8 mouse cellular contexts compared by ENCODE assay signal in genomic region chr5:114773211-114773710, GRCm38 (mm10). TPM values are rescaled to one million over a fixed set of nuclear protein-coding genes. Genes with fewer than 3 reads are reported as not detected.
DNase-seq lines count a peak whose midpoint lies in the region; ATAC-seq lines count a peak whose summit lies in the region.

No protein-coding gene starts in this region.

- H3K9me3 ChIP-seq in hindbrain, embryonic 16.5 days (ENCODE audit: control insufficient read depth, low read length) = no peaks in the 10 kb centered on the region

- peak overlapping the region; percentile 83 for H3K9ac ChIP-seq in hindbrain, embryonic 16.5 days (ENCODE audit: low read depth, low read length)

- peaks cover 25% of the 10 kb centered on the region for H3K4me1 ChIP-seq in hindbrain, embryonic 16.5 days (ENCODE audit: control insufficient read depth, insufficient read depth, low read depth, low read length)

- DNase-seq in WW6 (ENCODE audit: low read depth, low spot score) = peak; percentile 84
- DNase-seq in cerebellum, postnatal 4 days (ENCODE audit: low spot score in 2 of 2) = peak; percentile 96 to 97
- peak; percentile 97 for DNase-seq in gastrocnemius, adult 18-20 months (ENCODE audit: low spot score)
- DNase-seq in left cerebral cortex, adult 18-20 months (ENCODE audit: low spot score in 2 of 2) = peak; percentile 97
- DNase-seq in right cerebral cortex, adult 18-20 months = peak; percentile 98
- peak; percentile 93 for DNase-seq in urinary bladder, postnatal 10 days (ENCODE audit: low spot score)

- peaks cover 77% of the 10 kb centered on the region for H3K79me2 ChIP-seq in macrophage (ENCODE audit: inconsistent target)

- peak; percentile 81 for ATAC-seq in hindbrain, embryonic 16.5 days

- peak overlapping the region; percentile 79 for H3K4me2 ChIP-seq in hindbrain, embryonic 16.5 days (ENCODE audit: low read length)

- WGBS in hindbrain, embryonic 16.5 days = 0% methylated on average over 39 of the region's 52 CpGs
- 0% methylated on average over 51 of the region's 52 CpGs for WGBS in macrophage (ENCODE audit: missing documents)

- peak overlapping the region; percentile 89 for H3K4me3 ChIP-seq in hindbrain, embryonic 16.5 days (ENCODE audit: low read length)
- peak overlapping the region; percentile 86; the same call in 1 of the 2 replicates for H3K4me3 ChIP-seq in macrophage (ENCODE audit: inconsistent target)

- H3K27me3 ChIP-seq in hindbrain, embryonic 16.5 days (replicated peaks; ENCODE audit: control insufficient read depth, insufficient read depth, low read length) = no peaks in the 10 kb centered on the region

- peak overlapping the region; percentile 94 for H3K27ac ChIP-seq in hindbrain, embryonic 16.5 days (ENCODE audit: low read depth, low read length)
- peak overlapping the region; percentile 82 for H3K27ac ChIP-seq in macrophage

- no peaks in the 10 kb centered on the region for H3K36me3 ChIP-seq in hindbrain, embryonic 16.5 days (ENCODE audit: control insufficient read depth, insufficient read depth, low read length)
- H3K36me3 ChIP-seq in macrophage (ENCODE audit: inconsistent target) = no peaks in the 10 kb centered on the region

RNA-seq across cellular contexts. Expression of gene Ankrd13a, which starts 1.2 kb away (rescaled TPM):
- 10 to 100 TPM; 16.1 to 17.3 TPM for total RNA-seq in gastrocnemius, adult 18-20 months (2021)
- 11.9 and 27.7 TPM in 2 replicates for polyA plus RNA-seq in hindbrain, embryonic 16.5 days (2015; fragmentation: Nextera tagmentation; extraction: Ambion mirVana)
- 10 to 100 TPM; 31.2 to 33.8 TPM for total RNA-seq in left cerebral cortex, adult 18-20 months (2021)
- total RNA-seq in macrophage (2018; cell fraction: chromatin; rRNA removed) = 100 to 1,000 TPM in 7 of 26 experiments, 10 to 100 TPM in 19; 49.4 to 172 (median 90.9) TPM
- total RNA-seq in macrophage (2018; cell fraction: cytosol; rRNA removed) = 100 to 1,000 TPM; 151 to 275 (median 203) TPM
- 100 to 1,000 TPM in 24 of 26 experiments, 10 to 100 TPM in 2; 77.1 to 174 (median 135) TPM for total RNA-seq in macrophage (2018; cell fraction: nucleus; rRNA removed)
- 144 to 222 TPM (median 173 TPM) in 3 replicates for polyA plus RNA-seq in macrophage (2018)

RNA-seq across cellular contexts. Expression of gene Git2, which starts 2.1 kb away (rescaled TPM):
- total RNA-seq in gastrocnemius, adult 18-20 months (2021) = 10 to 100 TPM; 13.3 to 16.2 TPM
- 40.6 and 50.2 TPM in 2 replicates for polyA plus RNA-seq in hindbrain, embryonic 16.5 days (2015; fragmentation: Nextera tagmentation; extraction: Ambion mirVana)
- total RNA-seq in left cerebral cortex, adult 18-20 months (2021) = 10 to 100 TPM; 39.2 to 49.6 TPM
- 100 to 1,000 TPM; 222 to 774 (median 306) TPM for total RNA-seq in macrophage (2018; cell fraction: chromatin; rRNA removed)
- 10 to 100 TPM; 32.2 to 69.3 (median 50.8) TPM for total RNA-seq in macrophage (2018; cell fraction: cytosol; rRNA removed)
- 100 to 1,000 TPM in 21 of 26 experiments, 10 to 100 TPM in 5; 77.4 to 330 (median 164) TPM for total RNA-seq in macrophage (2018; cell fraction: nucleus; rRNA removed)
- 37.1 to 50.3 TPM (median 46.2 TPM) in 3 replicates for polyA plus RNA-seq in macrophage (2018)

RNA-seq across cellular contexts. Expression of gene 1500011B03Rik, which starts 50.0 kb away (rescaled TPM):
- 1 to 10 TPM; 3.4 to 4.0 TPM for total RNA-seq in gastrocnemius, adult 18-20 months (2021)
- polyA plus RNA-seq in hindbrain, embryonic 16.5 days (2015; fragmentation: Nextera tagmentation; extraction: Ambion mirVana) = 285 and 306 TPM in 2 replicates
- total RNA-seq in left cerebral cortex, adult 18-20 months (2021) = 100 to 1,000 TPM; 160 to 161 TPM
- total RNA-seq in macrophage (2018; cell fraction: chromatin; rRNA removed) = 10 to 100 TPM in 10 of 26 experiments, 1 to 10 TPM in 16; 1.5 to 27.6 (median 5.4) TPM
- 10 to 100 TPM; 13.5 to 40.9 (median 29.4) TPM for total RNA-seq in macrophage (2018; cell fraction: cytosol; rRNA removed)
- total RNA-seq in macrophage (2018; cell fraction: nucleus; rRNA removed) = 10 to 100 TPM in 21 of 26 experiments, 1 to 10 TPM in 5; 5.8 to 46.1 (median 16.3) TPM
- polyA plus RNA-seq in macrophage (2018) = 26.6 to 35.2 TPM (median 29.9 TPM) in 3 replicates

Comparison
In these comparisons a context has a peak if more than half of its experiments do, and no peak if none do; other contexts are left out.
1. Peak in every context shown above with its lines: DNase-seq, ATAC-seq, H3K4me3 ChIP-seq and H3K27ac ChIP-seq.
2. RNA of gene 1500011B03Rik, which starts 50.0 kb away (total RNA-seq): 160 to 161 TPM in left cerebral cortex, adult 18-20 months; 3.4 to 4.0 TPM in gastrocnemius, adult 18-20 months; every median in the first group is over 10 times any median in the second.